Mouse (Mus musculus) CH12.LX (cell line): Measurements from ENCODE around the gene Ctnna3.

Experiments used
- CHD2 ChIP-seq: IDR thresholded peaks from 2 replicates; pipeline ENCODE4 v1.6.1; 2011; ENCODE audit warnings: low read length, improper control_type of control experiment
- CTCF ChIP-seq, 2 experiments: IDR thresholded peaks in 1 of 2; conservative IDR thresholded peaks in 1 of 2; 2 replicates each; pipeline ENCODE4 v1.5.1; 2011 to 2012; ENCODE audit warnings: low read depth in 2 of 2, low read length in 2 of 2, improper control_type of control experiment in 1 of 2, inconsistent platforms in 1 of 2, mild to moderate bottlenecking in 1 of 2, moderate library complexity in 1 of 2
- ELF1 ChIP-seq: IDR thresholded peaks from 2 replicates; pipeline ENCODE4 v1.6.1; 2014; ENCODE audit warnings: low read depth, mild to moderate bottlenecking, inconsistent platforms, low read length, improper control_type of control experiment
- EP300 ChIP-seq: IDR thresholded peaks from 2 replicates; pipeline ENCODE4 v1.6.1; 2011; ENCODE audit warnings: low read length, improper control_type of control experiment
- ETS1 ChIP-seq: conservative IDR thresholded peaks from 2 replicates; pipeline ENCODE4 v1.6.1; 2012; ENCODE audit warnings: low read depth, mild to moderate bottlenecking, inconsistent platforms, low read length, improper control_type of control experiment, moderate library complexity
- JUND ChIP-seq: conservative IDR thresholded peaks from 2 replicates; pipeline ENCODE4 v1.6.1; 2011; ENCODE audit warnings: low read depth, low read length, improper control_type of control experiment
- MYC ChIP-seq: IDR thresholded peaks from 2 replicates; pipeline ENCODE4 v1.6.1; 2011; ENCODE audit warnings: low read depth, mild to moderate bottlenecking, improper control_type of control experiment, low read length
- POLR2A ChIP-seq: IDR thresholded peaks from 2 replicates; pipeline ENCODE4 v1.6.1; 2011; ENCODE audit warnings: low read depth, mild to moderate bottlenecking, improper control_type of control experiment, low read length
- USF1 ChIP-seq: IDR thresholded peaks from 2 replicates; pipeline ENCODE4 v1.6.1; 2014; ENCODE audit warnings: low read depth, mild to moderate bottlenecking, inconsistent platforms, low read length, improper control_type of control experiment
- ZC3H11A ChIP-seq: IDR thresholded peaks from 2 replicates; pipeline ENCODE4 v1.6.1; 2012; ENCODE audit warnings: low read depth, mild to moderate bottlenecking, inconsistent platforms, low read length, improper control_type of control experiment
- ZKSCAN1 ChIP-seq: IDR thresholded peaks from 2 replicates; pipeline ENCODE4 v1.6.1; 2012; ENCODE audit warnings: low read depth, inconsistent platforms, low read length, improper control_type of control experiment, borderline replicate concordance

- no peak for TF ChIP-seq ZC3H11A
- TF ChIP-seq JUND = no peak
- no peak for TF ChIP-seq USF1
- TF ChIP-seq ZKSCAN1 = no peak
- TF ChIP-seq CTCF (conservative IDR thresholded peaks at IDR 0.05 in 1 of 2, IDR thresholded peaks at IDR 0.05 in 1 of 2; ENCODE audit: low read depth in 2 of 2, low read length in 2 of 2) = no peak
- no peak for TF ChIP-seq POLR2A
- TF ChIP-seq ETS1 = no peak
- no peak for TF ChIP-seq EP300
- no peak for TF ChIP-seq MYC
- no peak for TF ChIP-seq ELF1
- TF ChIP-seq CHD2 = no peak
These were observed 767.7 kb downstream of the Ctnna3 start for GRCm38 (mm10) chr10:64197584-64197983.
